Mouse (Mus musculus): ENCODE results near the gene Ugt1a1.
A peak's percentile ranks its signal among the peaks of the same experiment; 100 is the strongest.
"Not testable (repeated sequence)": the region's sequence is repeated elsewhere in the genome, so short reads cannot be mapped to it uniquely, and the experiment has no call there.

Ugt1a1 gene

GRCm38 (mm10) chr1:88211812-88212211, at the start of gene Ugt1a1:
Gene Ugt1a1, plus strand, starts transcription at chr1:88211959.
- DNase-seq (ENCODE audit: low spot score), result peak; percentile 28

GRCm38 (mm10) chr1:88165711-88166110, 46.0 kb upstream of the Ugt1a1 start, which contains the start of gene Ugt1a5:
Gene Ugt1a5, plus strand, starts transcription at chr1:88166012.
- DNase-seq (ENCODE audit: low spot score), result no peak

- DNase-seq (ENCODE audit: low spot score), result not testable (repeated sequence)
These were observed 39.6 kb upstream of the Ugt1a1 start for GRCm38 (mm10) chr1:88172190-88172589.

GRCm38 (mm10) chr1:88179657-88180056, 32.1 kb upstream of the Ugt1a1 start:
- no peak for DNase-seq (ENCODE audit: low spot score)

GRCm38 (mm10) chr1:88186325-88186935, 25.3 kb upstream of the Ugt1a1 start:
- no peak for DNase-seq (ENCODE audit: low spot score)

DNA sequence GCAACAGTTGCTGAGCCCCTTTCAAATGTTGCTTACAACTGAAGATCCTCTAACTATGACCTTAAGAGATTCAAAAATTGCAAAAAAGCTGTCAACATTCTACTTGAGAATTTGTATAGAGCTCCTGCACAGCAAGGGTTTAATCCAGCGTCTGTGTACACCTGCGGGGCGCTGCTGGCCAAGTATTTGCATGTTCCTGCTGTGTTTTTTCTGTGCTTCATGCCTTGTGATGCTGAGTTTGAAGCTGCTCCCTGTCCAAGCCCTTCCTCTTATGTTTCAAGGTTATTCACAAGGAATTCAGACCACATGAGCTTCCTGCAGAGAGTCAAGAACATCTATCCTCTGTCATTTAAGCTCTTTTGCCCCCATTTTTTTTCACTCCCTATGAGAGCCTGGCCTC, 19.6 kb upstream of the Ugt1a1 start:
- DNase-seq (ENCODE audit: low spot score), result no peak

DNA sequence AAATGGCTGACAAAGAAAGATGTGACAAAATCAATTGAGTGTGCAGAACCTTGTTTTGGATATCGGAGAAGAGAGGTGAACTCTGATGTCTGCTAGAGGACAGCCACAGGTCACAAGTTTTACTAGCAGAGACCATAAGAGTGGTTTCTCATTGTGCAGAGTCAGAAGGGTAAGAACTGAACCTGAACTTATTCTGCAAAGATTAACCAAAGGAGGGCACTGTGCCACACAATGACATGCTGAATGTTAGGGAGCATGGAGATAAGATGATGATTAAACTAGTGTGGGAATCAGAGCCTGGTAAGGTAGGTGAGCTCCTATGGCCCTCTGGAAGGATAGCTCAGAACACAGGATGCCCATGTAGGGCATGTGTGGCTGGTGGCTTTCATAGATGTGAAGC, 16.1 kb upstream of the Ugt1a1 start:
- no peak for DNase-seq (ENCODE audit: low spot score)

DNA sequence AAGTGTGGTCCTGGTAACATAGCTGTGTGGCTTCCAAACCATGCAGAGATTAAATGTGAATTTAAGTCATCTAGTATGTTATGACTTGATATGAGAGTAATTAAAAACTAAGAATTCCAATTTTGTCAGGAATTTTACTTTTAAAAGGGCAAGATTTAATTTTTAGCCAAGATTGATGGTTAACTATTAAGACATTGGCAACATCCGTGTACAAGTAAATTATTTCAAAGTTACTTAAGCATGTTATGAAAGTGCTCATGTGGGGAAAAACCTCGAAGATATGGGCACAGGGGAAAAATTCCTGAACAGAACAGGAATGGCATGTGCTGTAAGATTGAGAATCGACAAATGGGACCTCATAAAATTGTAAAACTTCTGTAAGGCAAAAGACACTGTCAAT, 14.3 kb upstream of the Ugt1a1 start:
- no peak for DNase-seq (ENCODE audit: low spot score)

DNA sequence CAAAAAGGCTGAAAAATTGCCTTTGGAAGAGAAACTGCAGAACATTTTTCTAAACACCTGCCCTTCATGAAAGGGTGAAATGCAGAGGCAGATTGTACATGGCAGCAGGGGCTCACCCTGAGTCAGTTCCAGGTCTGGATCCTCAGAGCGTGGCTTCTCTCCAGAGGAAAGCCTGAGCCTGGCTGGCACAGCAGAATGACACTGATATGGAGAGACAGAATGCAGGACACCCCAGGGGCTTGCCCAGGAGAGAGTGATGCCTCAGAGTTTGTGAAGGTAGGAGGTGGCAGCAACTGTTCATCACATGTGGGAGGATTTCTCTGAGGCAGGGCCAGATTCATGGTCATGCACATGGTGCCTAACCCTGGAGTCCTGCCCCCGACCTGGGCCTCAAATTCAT, 11.8 kb upstream of the Ugt1a1 start:
- DNase-seq (ENCODE audit: low spot score), result no peak

GRCm38 (mm10) chr1:88200456-88200855, 11.3 kb upstream of the Ugt1a1 start, which contains the start of gene Ugt1a2:
Gene Ugt1a2, plus strand, starts transcription at chr1:88200601.
- DNase-seq (ENCODE audit: low spot score), result no peak

- DNase-seq (ENCODE audit: low spot score), result no peak
These were observed 6.4 kb upstream of the Ugt1a1 start, which contains the start of gene Dnajb3 for GRCm38 (mm10) chr1:88205294-88205922. Gene Dnajb3, minus strand, starts transcription at chr1:88205782.

DNA sequence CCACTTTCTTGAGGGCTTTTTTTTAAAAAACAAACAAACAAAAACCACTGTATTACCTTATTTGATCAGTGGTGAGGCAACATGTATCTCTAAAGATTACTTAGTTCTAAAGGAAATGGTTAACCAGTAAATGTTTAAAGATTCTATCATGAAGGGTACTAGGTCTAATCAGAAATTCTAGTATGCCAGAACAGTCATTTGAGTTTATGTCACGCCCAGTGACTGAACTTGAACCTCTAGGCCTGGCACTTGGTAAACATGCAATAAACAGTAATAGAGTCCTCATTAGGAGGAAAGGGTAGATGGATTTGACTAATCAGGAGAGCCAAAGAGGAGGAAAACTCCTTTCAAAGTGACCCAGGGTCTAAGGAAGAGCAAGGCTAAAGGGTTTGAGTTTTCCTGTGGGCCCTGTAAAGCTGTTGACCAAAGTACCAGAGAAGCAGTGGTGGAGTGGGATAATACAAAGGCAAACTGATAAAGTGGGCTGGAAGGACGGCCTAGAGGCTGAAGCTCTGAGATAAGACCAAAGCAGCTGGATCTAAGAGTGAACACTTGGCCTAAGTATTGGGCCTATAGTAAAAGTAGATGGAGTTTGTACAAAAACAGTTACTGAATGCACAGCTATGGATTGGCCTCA, 4.8 kb upstream of the Ugt1a1 start:
- no peak for DNase-seq (ENCODE audit: low spot score)

DNA sequence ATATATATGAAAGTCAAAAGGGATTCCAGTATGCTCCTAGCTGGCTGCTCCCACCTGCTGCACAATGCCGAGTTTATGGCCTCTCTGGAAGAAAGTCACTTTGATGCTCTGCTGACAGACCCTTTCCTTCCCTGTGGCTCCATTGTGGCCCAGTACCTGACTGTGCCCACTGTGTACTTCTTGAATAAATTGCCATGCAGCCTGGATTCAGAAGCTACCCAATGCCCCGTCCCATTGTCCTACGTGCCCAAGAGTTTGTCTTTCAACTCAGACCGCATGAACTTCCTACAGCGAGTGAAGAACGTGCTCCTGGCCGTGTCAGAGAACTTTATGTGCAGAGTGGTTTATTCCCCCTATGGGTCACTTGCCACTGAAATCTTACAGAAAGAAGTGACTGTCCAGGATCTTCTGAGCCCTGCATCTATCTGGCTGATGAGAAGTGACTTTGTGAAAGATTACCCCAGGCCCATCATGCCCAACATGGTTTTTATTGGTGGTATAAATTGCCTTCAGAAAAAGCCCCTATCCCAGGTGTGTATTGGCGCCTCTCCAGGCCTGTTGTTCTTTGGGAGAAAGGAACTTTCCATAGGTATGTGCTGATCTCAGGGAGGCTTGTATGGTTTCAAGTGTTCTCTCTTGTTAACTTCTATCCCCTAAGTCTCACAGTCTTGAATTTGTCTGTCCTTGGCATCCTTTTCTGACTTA, 734 bp downstream of the Ugt1a1 start:
- DNase-seq (ENCODE audit: low spot score), result no peak

- no peak for DNase-seq (ENCODE audit: low spot score)
These were observed 1.3 kb downstream of the Ugt1a1 start for GRCm38 (mm10) chr1:88213061-88213460.

- DNase-seq (ENCODE audit: low spot score), result peak; percentile 52
These were observed 2.2 kb downstream of the Ugt1a1 start for GRCm38 (mm10) chr1:88213766-88214461.

DNA sequence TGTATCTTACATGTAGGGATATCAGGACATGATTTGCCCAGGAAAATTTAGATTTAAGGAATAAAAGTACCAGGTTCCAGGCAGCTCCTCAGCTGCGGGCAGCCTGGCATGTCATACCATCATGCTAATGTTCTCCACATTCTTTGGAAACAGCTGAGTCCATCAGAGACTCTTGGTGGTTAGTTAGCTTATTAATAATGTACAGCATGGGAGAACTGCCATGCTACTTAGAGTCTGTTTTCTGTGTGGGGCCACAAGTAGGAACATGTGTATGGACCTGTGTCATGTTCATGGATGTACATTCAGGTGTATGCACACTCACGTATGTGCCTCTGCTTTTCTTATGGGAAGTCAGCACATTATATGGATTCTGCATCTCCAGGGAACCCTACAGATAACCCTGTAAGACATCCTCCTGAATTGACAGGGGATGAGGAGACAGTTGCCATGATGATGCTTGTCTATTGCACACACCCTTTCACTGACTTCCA, 2.7 kb downstream of the Ugt1a1 start:
- DNase-seq (ENCODE audit: low spot score), result no peak

DNA sequence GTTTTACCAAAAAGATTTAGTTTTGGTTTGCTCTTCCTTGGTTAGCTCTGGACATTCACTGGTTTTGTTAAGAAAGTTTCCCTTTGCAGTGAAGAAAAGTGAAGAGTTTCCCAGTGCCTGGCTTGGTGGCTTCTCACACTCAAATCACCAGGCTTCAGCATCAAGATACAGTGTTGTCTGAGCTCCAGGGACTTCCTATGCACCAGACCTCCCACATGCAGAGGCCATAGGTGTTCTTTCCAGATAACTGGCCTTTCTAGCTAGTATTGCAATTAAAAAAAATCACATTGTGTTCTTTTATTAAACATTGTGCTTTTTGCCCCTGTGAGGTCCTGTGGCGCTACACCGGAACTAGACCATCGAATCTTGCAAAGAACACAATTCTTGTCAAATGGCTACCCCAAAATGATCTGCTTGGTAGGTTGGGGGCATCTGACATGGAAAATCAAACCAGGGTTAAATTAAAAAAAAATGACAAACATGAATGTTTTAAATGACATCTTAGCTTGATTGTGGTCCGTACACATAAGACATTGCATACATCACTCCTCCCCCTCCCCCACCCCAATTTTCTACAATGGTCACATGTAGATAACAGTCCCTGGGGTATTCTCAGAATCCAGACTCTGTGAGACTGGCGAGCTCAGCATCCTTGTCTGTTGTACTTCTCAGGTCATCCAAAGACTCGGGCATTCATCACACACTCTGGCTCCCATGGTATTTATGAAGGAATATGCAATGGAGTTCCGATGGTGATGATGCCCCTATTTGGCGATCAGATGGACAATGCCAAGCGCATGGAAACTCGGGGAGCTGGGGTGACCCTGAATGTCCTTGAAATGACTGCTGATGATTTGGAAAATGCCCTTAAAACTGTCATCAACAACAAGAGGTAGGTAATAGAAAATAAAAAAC, 4.0 kb downstream of the Ugt1a1 start:
- no peak for DNase-seq (ENCODE audit: low spot score)

DNA sequence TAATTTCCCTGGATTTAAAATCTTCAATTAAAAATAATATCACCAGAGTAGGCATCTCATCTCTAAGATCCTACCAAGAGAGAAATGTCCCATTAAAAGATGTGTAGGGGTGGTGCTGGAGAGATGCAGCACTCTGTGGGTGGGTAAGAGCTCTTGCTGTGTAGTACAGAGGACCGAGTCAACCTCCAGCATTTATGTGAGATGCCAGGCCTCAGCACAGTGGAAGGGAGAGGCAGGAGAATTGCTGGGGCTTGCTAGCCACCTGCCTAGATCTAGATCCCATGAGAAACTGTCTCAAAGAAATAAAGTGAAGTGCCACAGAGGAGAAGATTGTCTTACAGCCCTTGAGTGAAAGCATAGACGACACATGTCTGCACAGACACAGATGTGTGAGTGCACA, 4.8 kb downstream of the Ugt1a1 start:
- no peak for DNase-seq (ENCODE audit: low spot score)

DNA sequence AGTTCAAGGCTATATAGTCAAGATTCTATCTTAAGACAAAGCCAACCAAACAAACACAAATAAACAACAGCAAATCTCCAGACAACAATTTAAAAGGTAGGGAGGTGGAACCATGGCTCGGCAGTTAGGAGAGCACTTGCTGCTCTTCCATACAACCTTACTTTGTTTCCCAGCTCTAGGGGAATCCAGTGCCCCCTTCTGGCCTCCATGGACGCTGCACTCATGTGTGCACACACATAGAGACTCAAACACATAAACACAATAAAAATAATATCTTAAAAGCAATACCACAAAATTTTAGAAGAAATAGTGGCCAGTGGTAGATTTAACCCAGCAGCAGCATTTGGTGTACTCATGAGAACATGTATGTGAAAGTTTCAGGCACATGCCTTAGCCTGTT, 5.4 kb downstream of the Ugt1a1 start:
- DNase-seq (ENCODE audit: low spot score), result no peak

- DNase-seq (ENCODE audit: low spot score), result no peak
These were observed 5.8 kb downstream of the Ugt1a1 start for GRCm38 (mm10) chr1:88217576-88217975.

DNA sequence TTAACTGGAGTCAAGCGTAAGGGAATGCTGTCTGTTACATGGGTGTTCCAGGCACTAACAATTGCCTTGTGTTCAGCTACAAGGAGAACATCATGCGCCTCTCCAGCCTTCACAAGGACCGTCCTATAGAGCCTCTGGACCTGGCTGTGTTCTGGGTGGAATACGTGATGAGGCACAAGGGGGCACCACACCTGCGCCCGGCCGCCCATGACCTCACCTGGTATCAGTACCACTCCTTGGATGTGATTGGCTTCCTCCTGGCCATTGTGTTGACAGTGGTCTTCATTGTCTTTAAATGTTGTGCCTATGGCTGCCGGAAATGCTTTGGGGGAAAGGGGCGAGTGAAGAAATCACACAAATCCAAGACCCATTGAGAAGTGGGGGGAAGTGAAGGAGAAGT, 6.3 kb downstream of the Ugt1a1 start:
- no peak for DNase-seq (ENCODE audit: low spot score)
